Mouse (Mus musculus) hindbrain, embryonic 12.5 days (tissue): ENCODE measurements around the gene Rrp9. TPM values are rescaled to one million over a fixed set of nuclear protein-coding genes. Genes with fewer than 3 reads are reported as not detected.
A peak's percentile ranks its signal among the peaks of the same experiment; 100 is the strongest.
"Not testable (repeated sequence)": the region's sequence is repeated elsewhere in the genome, so short reads cannot be mapped to it uniquely, and the experiment has no call there.

ENCODE experiments used
- ATAC-seq: fragments of 200-750 bp; cut with Nextera tagmentation; 2 replicates; pipeline ENCODE4 v1.8.0; 2017; ENCODE audit warnings: moderate TSS enrichment; ENCODE audit not compliant: low FRiP score
- H3K27ac ChIP-seq: fragments of 300-500 bp; sonication (generic); 2 replicates; pipeline ENCODE4 v1.5.1; 2016; ENCODE audit warnings: mild to moderate bottlenecking
- H3K27me3 ChIP-seq: fragments of 300-500 bp; sonication (generic); 2 replicates; pipeline ENCODE4 v1.6.1; 2016; ENCODE audit warnings: mild to moderate bottlenecking
- H3K36me3 ChIP-seq: fragments of 300-500 bp; sonication (generic); 2 replicates; pipeline ENCODE4 v1.6.1; 2016; ENCODE audit warnings: mild to moderate bottlenecking
- H3K4me1 ChIP-seq: fragments of 300-500 bp; sonication (generic); 2 replicates; pipeline ENCODE4 v1.6.1; 2016
- H3K4me2 ChIP-seq: fragments of 300-500 bp; sonication (generic); replicated peaks from 2 replicates; pipeline ENCODE4 v1.6.1; 2016; ENCODE audit warnings: mild to moderate bottlenecking
- H3K4me3 ChIP-seq: fragments of 300-500 bp; sonication (generic); 2 replicates; pipeline ENCODE4 v1.5.1; 2016; ENCODE audit warnings: mild to moderate bottlenecking
- H3K9ac ChIP-seq: fragments of 300-500 bp; sonication (generic); 2 replicates; pipeline ENCODE4 v1.6.1; 2016; ENCODE audit warnings: mild to moderate bottlenecking, moderate library complexity
- H3K9me3 ChIP-seq: fragments of 300-500 bp; sonication (generic); replicated peaks from 2 replicates; pipeline ENCODE4 v1.6.1; 2016; ENCODE audit warnings: mild to moderate bottlenecking
- WGBS: fragments of 180-500 bp; shearing (Covaris S2); methylation state at CpG from one replicate; pipeline ENCODE4 v1.1.7; 2016; 5-methylcytosine and 5-hydroxymethylcytosine counted together
- polyA plus RNA-seq: library from polyadenylated mRNA; unstranded; fragments of >200 nt; fragmentation: Nextera tagmentation; extraction: Ambion mirVana; gene quantifications from 2 replicates; pipeline ENCODE4 v1.2.1, GENCODE M21; 2016

The Rrp9 gene
- polyA plus RNA-seq, 1 experiment from 2014 or later, result 42.7 TPM

DNA sequence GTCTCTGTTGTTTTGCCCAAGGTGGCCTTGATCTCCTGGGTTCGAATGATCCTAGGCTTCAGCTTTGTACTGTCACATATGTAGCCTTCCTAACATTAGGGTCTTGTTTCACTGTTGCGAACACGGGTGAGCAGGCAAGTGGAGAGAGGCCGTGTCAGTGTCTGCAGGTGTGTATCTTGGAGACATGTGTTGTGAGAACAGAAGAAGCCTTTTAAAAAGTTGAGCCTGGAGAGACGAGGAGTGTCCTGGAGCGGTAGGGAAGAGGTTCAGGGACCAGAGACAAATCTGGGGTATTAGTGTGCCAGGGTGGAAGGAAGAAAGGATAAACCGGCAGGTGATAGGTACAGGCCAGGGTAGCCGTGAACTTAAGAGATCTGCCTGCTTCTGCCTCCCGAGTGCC, 2.3 kb downstream of the Rrp9 start:
- Histone ChIP-seq H3K4me1 (peaks cover 25% of the 10 kb centered on the region), H3K27ac (no peak overlapping the region), H3K27me3 (no peaks in the 10 kb centered on the region), H3K9me3 (no peaks in the 10 kb centered on the region), H3K4me3 (peak overlapping the region; percentile 72), H3K4me2 (peak overlapping the region; percentile 81), H3K9ac (peak overlapping the region; percentile 59), H3K36me3 (peaks cover 30% of the 10 kb centered on the region)
- 83% methylated on average over 9 of the region's 9 CpGs for WGBS
- ATAC-seq, result no peak

DNA sequence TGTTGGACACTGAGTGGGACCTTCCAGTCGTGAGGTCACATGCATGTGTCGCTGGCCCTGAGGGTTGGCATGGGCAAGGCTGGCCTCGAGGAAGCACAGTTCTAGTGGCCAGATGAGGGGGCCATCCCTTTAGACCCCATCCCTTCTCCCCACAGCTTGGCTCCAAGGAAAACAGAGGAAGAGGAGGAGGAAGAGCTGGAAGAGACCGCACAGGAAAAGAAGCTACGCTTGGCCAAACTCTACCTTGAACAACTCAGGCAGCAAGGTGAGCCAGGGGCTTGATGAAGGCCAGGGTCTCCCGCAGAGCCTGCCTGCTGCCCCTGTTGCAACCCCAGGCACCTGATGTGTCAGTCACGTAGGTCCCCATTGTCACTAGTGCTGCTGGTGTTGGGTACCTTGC, 4.8 kb downstream of the Rrp9 start:
- Histone ChIP-seq H3K27ac (no peak overlapping the region), H3K4me2 (no peak overlapping the region), H3K27me3 (no peaks in the 10 kb centered on the region), H3K36me3 (peaks cover 55% of the 10 kb centered on the region), H3K9ac (no peak overlapping the region), H3K9me3 (no peaks in the 10 kb centered on the region), H3K4me1 (peaks cover 12% of the 10 kb centered on the region), H3K4me3 (no peak overlapping the region)
- 94% methylated on average over 7 of the region's 7 CpGs for WGBS
- ATAC-seq, result no peak

DNA sequence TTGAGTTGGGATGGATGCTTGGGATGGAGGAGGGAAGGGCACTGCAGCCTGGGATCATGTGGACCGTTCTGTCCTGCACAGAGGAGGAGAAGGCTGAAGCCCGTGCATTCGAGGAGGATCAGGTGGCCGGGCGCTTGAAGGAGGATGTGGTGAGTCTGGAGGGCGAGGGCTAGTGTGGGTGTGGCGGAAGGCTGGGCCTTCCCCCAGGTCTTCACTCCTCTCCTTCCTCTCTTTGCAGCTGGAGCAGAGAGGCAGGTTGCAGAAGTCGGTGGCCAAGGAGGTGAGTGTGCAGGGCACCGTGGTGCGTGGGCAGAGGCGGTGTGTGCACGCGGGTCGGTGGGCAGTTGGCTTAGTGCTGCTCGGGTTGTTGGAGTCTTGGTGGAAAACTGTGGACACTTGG, 5.3 kb downstream of the Rrp9 start:
- WGBS, result 96% methylated on average over 15 of the region's 15 CpGs
- ATAC-seq, result no peak
- Histone ChIP-seq H3K9me3 (no peaks in the 10 kb centered on the region), H3K4me2 (no peak overlapping the region), H3K27me3 (no peaks in the 10 kb centered on the region), H3K9ac (no peak overlapping the region), H3K4me1 (peaks cover 12% of the 10 kb centered on the region), H3K27ac (no peak overlapping the region), H3K36me3 (peaks cover 60% of the 10 kb centered on the region), H3K4me3 (no peak overlapping the region)

DNA sequence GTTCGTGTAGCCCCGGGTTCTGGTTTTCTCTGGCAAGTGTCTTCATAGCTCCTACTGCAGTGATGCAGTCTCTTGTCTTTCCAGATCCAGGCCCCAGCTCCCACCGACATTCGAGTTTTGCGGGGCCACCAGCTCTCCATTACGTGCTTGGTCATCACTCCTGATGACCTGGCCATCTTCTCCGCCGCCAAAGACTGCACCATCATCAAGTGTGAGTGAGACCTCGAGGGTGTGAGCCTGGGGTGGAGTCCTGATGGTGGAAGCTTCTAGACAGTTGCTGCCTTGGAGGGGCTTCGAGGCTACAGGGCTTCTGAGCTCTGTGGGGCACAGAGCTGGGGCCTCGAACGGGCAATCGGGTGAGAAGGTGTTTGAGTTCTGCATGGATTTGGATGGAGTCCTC, 5.9 kb downstream of the Rrp9 start:
- no peak for ATAC-seq
- Histone ChIP-seq H3K36me3 (peaks cover 63% of the 10 kb centered on the region), H3K4me2 (no peak overlapping the region), H3K4me1 (peaks cover 8% of the 10 kb centered on the region), H3K9me3 (no peaks in the 10 kb centered on the region), H3K27ac (no peak overlapping the region), H3K9ac (no peak overlapping the region), H3K27me3 (no peaks in the 10 kb centered on the region), H3K4me3 (no peak overlapping the region)
- 92% methylated on average over 13 of the region's 13 CpGs for WGBS

DNA sequence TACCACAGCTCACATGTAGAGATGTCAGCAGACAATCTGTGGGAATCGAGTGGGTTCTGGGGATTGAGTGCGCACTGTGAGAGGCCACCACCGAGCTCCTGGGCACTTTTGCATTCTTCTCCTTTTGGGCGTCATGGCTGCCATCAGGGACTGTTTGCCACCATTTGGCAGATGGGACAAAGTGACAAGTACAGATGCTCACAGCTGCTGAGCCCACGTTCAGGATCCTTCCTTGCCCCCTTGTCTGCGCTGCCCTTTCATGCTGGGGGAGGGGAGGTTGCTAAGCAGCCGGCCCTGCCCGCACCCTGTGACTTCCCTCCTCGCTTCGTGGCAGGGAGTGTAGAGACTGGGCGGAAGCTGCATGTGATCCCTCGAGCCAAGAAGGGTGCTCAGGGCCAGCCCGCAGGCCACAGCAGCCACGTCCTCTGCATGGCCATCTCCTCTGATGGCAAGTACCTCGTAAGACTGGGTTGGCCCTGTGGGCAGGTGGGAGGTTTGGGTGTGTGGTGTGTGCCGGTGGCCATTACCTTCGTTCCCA, 6.9 kb downstream of the Rrp9 start:
- Histone ChIP-seq H3K4me2 (no peak overlapping the region), H3K9ac (no peak overlapping the region), H3K4me1 (peaks cover 6% of the 10 kb centered on the region), H3K36me3 (peaks cover 63% of the 10 kb centered on the region), H3K9me3 (no peaks in the 10 kb centered on the region), H3K4me3 (no peak overlapping the region), H3K27ac (no peak overlapping the region), H3K27me3 (no peaks in the 10 kb centered on the region)
- no peak for ATAC-seq
- WGBS, result 90% methylated on average over 17 of the region's 17 CpGs

DNA sequence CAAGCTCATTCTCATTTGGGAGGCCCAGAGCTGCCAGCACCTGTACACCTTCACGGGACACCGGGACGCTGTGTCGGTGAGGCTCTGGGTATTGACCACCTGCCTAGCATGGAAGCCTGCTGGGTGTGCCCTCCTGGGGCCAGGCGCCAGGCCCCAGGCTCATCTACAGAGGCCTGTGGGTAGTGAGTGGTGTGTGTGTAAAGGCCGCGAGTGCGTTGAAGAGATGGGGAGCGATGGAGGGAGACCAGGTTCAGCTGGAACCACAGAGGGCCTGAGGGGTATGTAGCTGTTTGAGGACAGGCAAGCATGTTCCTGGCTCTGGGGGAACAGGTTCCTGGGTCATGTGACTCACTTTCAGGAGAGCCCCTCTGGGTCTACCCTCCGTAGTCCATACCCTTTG, 7.4 kb downstream of the Rrp9 start:
- peaks cover 63% of the 10 kb centered on the region for H3K36me3 ChIP-seq
- H3K4me1 ChIP-seq, result peaks cover 1% of the 10 kb centered on the region
- H3K4me2 ChIP-seq, result no peak overlapping the region
- no peak for ATAC-seq
- no peak overlapping the region for H3K4me3 ChIP-seq
- H3K27me3 ChIP-seq, result no peaks in the 10 kb centered on the region
- no peaks in the 10 kb centered on the region for H3K9me3 ChIP-seq
- WGBS, result 95% methylated on average over 10 of the region's 10 CpGs
- H3K27ac ChIP-seq, result no peak overlapping the region
- H3K9ac ChIP-seq, result no peak overlapping the region

DNA sequence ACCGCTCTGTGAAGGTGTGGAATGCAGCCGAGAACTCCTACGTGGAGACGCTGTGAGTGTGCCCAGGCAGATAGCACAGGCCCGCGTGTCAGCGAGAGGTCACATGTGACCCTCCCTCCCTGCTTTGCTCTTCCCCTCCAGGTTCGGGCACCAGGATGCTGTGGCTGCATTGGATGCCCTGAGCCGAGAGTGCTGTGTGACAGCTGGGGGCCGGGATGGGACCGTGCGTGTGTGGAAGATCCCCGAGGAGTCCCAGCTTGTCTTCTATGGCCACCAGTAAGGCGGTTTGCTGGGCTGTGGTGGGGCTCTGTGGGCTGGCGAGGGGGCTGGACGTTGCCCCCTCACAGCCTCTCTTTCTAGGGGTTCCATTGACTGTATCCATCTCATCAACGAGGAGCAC, 7.8 kb downstream of the Rrp9 start:
- H3K4me1 ChIP-seq, result no peaks in the 10 kb centered on the region
- no peaks in the 10 kb centered on the region for H3K9me3 ChIP-seq
- H3K4me3 ChIP-seq, result no peak overlapping the region
- 95% methylated on average over 17 of the region's 17 CpGs for WGBS
- no peak overlapping the region for H3K9ac ChIP-seq
- H3K36me3 ChIP-seq, result peaks cover 63% of the 10 kb centered on the region
- no peak for ATAC-seq
- H3K27ac ChIP-seq, result no peak overlapping the region
- no peak overlapping the region for H3K4me2 ChIP-seq
- H3K27me3 ChIP-seq, result no peaks in the 10 kb centered on the region

DNA sequence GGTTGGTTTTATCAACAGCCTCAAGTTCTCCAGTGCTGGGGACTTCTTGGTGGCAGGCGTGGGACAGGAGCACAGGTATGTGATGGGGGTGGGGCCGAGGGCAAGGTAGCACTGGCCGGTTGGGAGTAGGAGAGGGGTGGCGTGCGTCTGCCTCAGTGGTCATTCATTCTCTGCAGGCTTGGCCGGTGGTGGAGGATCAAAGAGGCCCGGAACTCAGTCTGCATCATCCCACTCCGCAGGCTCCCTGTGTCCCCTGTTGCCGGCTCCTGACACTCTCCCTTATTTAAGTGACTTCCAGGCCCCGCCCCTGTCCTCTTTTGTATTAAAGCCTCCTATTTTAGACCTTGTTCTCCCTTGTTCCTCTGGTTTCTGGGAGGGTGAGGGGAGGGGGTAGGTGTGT, 9.3 kb downstream of the Rrp9 start:
- Histone ChIP-seq H3K27me3 (no peaks in the 10 kb centered on the region), H3K4me3 (no peak overlapping the region), H3K27ac (no peak overlapping the region), H3K4me1 (no peaks in the 10 kb centered on the region), H3K36me3 (peaks cover 60% of the 10 kb centered on the region), H3K9ac (no peak overlapping the region), H3K9me3 (no peaks in the 10 kb centered on the region), H3K4me2 (no peak overlapping the region)
- 85% methylated on average over 10 of the region's 10 CpGs for WGBS
- no peak for ATAC-seq

DNA sequence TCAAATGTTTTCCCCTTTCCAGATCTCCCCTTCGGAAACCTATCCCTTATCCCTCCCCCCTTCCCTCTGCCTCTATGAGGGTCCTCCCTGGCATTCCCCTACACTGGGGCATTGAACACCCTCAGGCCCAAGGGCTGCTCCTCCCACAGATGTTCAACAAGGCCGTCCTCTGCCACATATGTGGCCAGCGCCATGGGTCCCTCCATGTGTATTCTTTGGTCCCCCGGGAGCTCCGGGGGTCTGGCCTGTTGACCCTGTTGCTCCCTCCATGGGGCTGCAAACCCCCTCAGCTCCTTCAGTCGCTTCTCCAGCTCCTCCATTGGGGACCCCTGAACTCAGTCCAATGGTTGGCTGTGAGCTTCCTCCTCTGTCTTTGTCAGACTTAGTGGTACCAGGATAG, 11.8 kb downstream of the Rrp9 start:
- 87% methylated on average over 6 of the region's 6 CpGs for WGBS
- not testable (repeated sequence) for H3K27ac ChIP-seq, ATAC-seq, H3K4me1 ChIP-seq, H3K9me3 ChIP-seq, H3K4me2 ChIP-seq, H3K9ac ChIP-seq, H3K27me3 ChIP-seq, H3K4me3 ChIP-seq
- H3K36me3 ChIP-seq, result peaks cover 38% of the 10 kb centered on the region

DNA sequence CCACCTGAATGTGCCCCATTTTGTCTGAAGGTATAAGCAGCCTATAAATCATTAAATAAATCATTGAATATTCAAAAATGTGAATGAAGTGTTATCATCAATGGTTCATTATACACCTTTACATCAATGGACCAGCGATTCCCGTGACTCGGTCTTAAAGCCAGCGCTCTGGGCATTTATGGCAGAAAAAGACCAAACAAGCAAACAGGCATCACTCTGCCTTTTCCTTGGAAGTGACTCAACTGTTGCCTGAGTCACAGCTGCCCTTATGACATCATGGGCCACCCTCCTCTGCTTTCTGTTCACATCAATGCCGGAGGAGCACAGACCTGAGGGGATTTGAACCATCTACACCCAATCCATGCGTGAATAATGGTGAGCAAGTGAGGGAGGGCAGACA, 23.9 kb downstream of the Rrp9 start, which contains the start of gene Iqcf1:
TSS of gene Iqcf1 (plus strand) at position 301 of the 400 bp plus-strand sequence.
- WGBS, result 95% methylated on average over 6 of the region's 6 CpGs
- no peaks in the 10 kb centered on the region for H3K4me1 ChIP-seq
- no peak for ATAC-seq

DNA sequence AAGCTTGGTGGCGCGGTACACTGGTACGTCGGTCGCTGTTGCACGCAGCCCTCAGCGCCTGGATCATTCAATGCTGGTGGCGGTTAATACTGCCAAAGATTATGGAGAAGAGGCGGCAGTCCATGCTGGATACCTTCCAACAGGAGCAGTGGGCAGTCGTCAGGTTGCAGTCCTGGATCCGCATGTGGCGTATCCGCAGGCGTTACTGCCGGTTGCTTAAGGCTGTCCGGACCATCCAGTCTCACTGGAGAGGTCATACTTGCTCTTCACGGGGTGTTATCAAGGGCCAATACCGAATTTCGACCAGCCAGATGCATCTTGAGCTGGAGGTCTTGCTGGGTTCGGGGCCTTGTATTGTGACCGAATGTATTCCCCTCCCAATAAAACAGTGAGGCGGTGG, 26.1 kb downstream of the Rrp9 start:
- H3K36me3 ChIP-seq, result no peaks in the 10 kb centered on the region
- H3K4me2 ChIP-seq, result no peak overlapping the region
- no peak for ATAC-seq
- H3K9ac ChIP-seq, result no peak overlapping the region
- 87% methylated on average over 22 of the region's 22 CpGs for WGBS
- no peaks in the 10 kb centered on the region for H3K4me1 ChIP-seq
- H3K9me3 ChIP-seq, result no peaks in the 10 kb centered on the region
- H3K27me3 ChIP-seq, result no peaks in the 10 kb centered on the region
- no peak overlapping the region for H3K27ac ChIP-seq
- no peak overlapping the region for H3K4me3 ChIP-seq

More for the DNA sequence above, 23.9 kb downstream of the Rrp9 start, which contains the start of gene Iqcf1:
- H3K4me2 ChIP-seq, result no peak within 1 kb of the TSS
- H3K4me3 ChIP-seq, result no peak within 1 kb of the TSS
- H3K27ac ChIP-seq, result no peak within 1 kb of the TSS
- H3K27me3 ChIP-seq, result no peaks in the 10 kb centered on the region
- no peak within 1 kb of the TSS for H3K9ac ChIP-seq
- no peaks in the 10 kb centered on the region for H3K9me3 ChIP-seq
- no peaks in the 10 kb centered on the region for H3K36me3 ChIP-seq

DNA sequence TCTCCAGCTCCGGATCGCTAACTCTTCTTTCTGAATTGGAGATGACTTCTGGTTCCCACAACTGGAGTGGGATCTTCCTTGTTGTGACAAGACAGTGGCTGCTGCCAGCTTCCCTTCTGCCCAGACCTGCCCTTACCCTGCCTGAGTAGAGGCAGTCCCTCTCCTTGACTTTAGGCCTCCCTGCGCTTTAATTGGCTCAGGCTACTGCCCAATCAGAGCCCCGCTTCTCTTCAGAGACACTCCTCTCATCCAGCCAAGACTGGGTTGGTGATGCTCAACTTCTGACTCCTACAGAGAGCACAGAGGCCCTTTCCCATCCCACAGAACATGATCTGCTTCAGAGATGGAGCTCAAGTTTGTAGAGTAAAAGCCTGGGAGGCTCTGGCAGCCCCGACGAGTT, 28.5 kb downstream of the Rrp9 start:
- WGBS, result 73% methylated on average over 6 of the region's 6 CpGs
- no peak overlapping the region for H3K4me3 ChIP-seq
- H3K9ac ChIP-seq, result no peak overlapping the region
- no peaks in the 10 kb centered on the region for H3K9me3 ChIP-seq
- no peaks in the 10 kb centered on the region for H3K36me3 ChIP-seq
- no peak overlapping the region for H3K4me2 ChIP-seq
- no peaks in the 10 kb centered on the region for H3K4me1 ChIP-seq
- ATAC-seq, result no peak
- no peaks in the 10 kb centered on the region for H3K27me3 ChIP-seq
- no peak overlapping the region for H3K27ac ChIP-seq

DNA sequence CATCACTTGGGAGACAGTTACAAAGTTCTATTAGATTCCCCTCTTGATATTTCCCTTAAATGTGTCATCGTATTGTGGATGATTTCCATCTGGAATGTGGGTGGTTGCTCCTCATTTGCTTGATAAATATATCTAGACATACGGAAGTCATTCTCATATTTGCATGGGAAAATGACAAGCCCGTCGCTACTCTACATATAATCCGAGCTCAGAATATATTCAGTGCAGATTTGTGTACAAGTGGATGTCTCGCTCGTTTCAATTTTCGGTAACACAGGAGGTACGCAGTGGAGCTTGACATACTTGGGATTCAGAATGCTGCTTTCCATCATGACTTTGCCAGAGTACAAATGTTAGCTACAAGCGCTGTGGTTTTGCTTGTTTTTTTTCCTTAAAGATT, 33.6 kb downstream of the Rrp9 start:
- H3K4me3 ChIP-seq, result no peak overlapping the region
- H3K9me3 ChIP-seq, result no peaks in the 10 kb centered on the region
- ATAC-seq, result no peak
- H3K4me1 ChIP-seq, result no peaks in the 10 kb centered on the region
- 93% methylated on average over 10 of the region's 10 CpGs for WGBS
- no peak overlapping the region for H3K4me2 ChIP-seq
- no peaks in the 10 kb centered on the region for H3K27me3 ChIP-seq
- no peak overlapping the region for H3K27ac ChIP-seq
- no peak overlapping the region for H3K9ac ChIP-seq
- H3K36me3 ChIP-seq, result no peaks in the 10 kb centered on the region
